Mouse (Mus musculus) olfactory bulb, adult 2 months (tissue): ENCODE measurements around the gene Atp8a2.

Experiments used
- CTCF ChIP-seq: fragments of 200-500 bp; IDR thresholded peaks from 2 replicates; pipeline ENCODE4 v1.5.1; 2012; ENCODE audit warnings: low read depth, mild to moderate bottlenecking, low read length, moderate library complexity; ENCODE audit not compliant: insufficient read depth
- POLR2A ChIP-seq: fragments of 200-500 bp; IDR thresholded peaks from 2 replicates; pipeline ENCODE4 v1.6.1; 2012; ENCODE audit warnings: mild to moderate bottlenecking, low read depth, low read length, moderate library complexity; ENCODE audit not compliant: insufficient read depth

DNA sequence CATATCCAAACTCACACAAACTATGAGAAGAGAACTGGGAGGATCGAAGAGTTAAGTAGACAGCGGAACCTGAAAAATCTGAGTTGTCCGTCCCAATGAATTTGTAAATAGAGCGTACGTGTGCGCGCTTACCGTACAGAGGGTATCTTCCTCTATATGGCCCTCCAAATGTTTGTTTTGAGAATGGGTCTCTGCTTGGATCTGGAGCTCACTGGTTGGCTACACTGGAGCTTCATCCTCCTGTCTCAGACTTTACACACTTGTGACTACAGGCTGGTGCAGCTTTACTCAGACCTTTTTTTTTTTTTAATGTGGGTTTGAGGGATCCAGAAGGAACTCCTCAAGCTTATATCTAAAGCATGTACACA is 598.7 kb downstream of the Atp8a2 start:
- TF ChIP-seq CTCF (no peak), POLR2A (no peak)
